In the genomic region with DNA sequence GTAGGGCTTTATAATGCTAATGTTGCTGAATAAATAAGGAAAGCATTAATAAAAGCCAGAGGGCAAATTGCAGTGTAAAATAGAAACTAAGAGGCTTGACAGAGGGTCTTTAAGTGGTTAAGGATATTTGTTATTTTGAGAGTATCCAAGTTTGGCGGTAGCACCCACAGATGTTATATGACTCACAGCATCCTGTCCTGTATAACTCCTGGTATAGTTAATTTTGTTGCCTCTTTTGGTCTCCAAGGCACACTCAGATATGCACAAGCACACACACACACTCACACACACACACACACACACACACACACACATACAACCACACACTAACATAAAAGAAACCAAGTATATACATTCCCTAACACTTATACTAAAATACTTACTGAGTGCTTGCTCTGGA, we compare ENCODE assay signal across 14 mouse cellular contexts.
DNase-seq lines count a peak whose midpoint lies in the region.
"Had no signal": no experiment of that assay in that cellular context is flagged by ENCODE, and none has a peak within 500 bp of the region (broad histone marks: within the 10 kb centered on the region; RNA-seq: fewer than 3 reads in every experiment).

No protein-coding gene starts in this region.

- DNase-seq in left cerebral cortex, adult 11 months (ENCODE audit: low spot score), result peak; percentile 0
- DNase-seq in left cerebral cortex, postnatal 4 days, result no peak
- DNase-seq in right cerebral cortex, adult 2 months (ENCODE audit: low spot score in 2 of 2), result peak; percentile 13 to 33
- DNase-seq in right cerebral cortex, postnatal 4 days, result no peak
- peak; percentile 10 to 33 for DNase-seq in left cerebral cortex, postnatal 14 days (ENCODE audit: low spot score in 2 of 2)
- no peak for DNase-seq in spleen, postnatal 36 days (ENCODE audit: low spot score in 2 of 2)
- DNase-seq in heart, postnatal 4 days, result no peak
- DNase-seq: adrenal gland, postnatal 14 days; cerebellum, adult 18-20 months; cerebellum, postnatal 10 days; forebrain, postnatal 0 days; gastrocnemius, adult 2 months; gastrocnemius, postnatal 25 days; heart, postnatal 36 days had no signal

- intact Hi-C loops in left cerebral cortex, postnatal 4 days (cut with DNase I), result no loop called here
- intact Hi-C loops in left cerebral cortex, postnatal 14 days (cut with DNase I), result no loop called here

Comparison
In these comparisons a context has a peak if more than half of its experiments do, and no peak if none do; other contexts are left out.
1. DNase-seq: peak in left cerebral cortex, adult 11 months (single experiment), right cerebral cortex, adult 2 months (2 of 2) and left cerebral cortex, postnatal 14 days (2 of 2); none in left cerebral cortex, postnatal 4 days (single experiment), right cerebral cortex, postnatal 4 days (single experiment), spleen, postnatal 36 days (0 of 2) and heart, postnatal 4 days (single experiment).